Mouse (Mus musculus) E14TG2a.4 (cell line): ENCODE results near the gene Wdfy4.

Experiments
- H3K27me3 ChIP-seq: 2 replicates; pipeline ENCODE4 v1.6.1; 2014; ENCODE audit warnings: low read length, control low read depth; ENCODE audit not compliant: insufficient read depth
- H3K36me3 ChIP-seq: 2 replicates; pipeline ENCODE4 v1.6.1; 2014; ENCODE audit warnings: low read length, control low read depth; ENCODE audit not compliant: insufficient read depth
- H3K4me1 ChIP-seq: replicated peaks from 2 replicates; pipeline ENCODE4 v1.6.1; 2014; ENCODE audit warnings: low read depth, low read length, control low read depth
- H3K4me3 ChIP-seq: replicated peaks from 2 replicates; pipeline ENCODE4 v1.5.1; 2014; ENCODE audit warnings: mild to moderate bottlenecking, low read length
- H3K9me3 ChIP-seq: 2 replicates; pipeline ENCODE4 v1.6.1; 2014; ENCODE audit warnings: low read length, control low read depth
- CTCF ChIP-seq: conservative IDR thresholded peaks from 2 replicates; pipeline ENCODE4 v1.5.1; 2014; ENCODE audit warnings: low read length
- NANOG ChIP-seq: IDR thresholded peaks from 2 replicates; pipeline ENCODE4 v1.6.1; 2014; ENCODE audit warnings: borderline replicate concordance, low read length, mixed read lengths
- POU5F1 ChIP-seq: IDR thresholded peaks from 2 replicates; pipeline ENCODE4 v1.6.1; 2014; ENCODE audit warnings: low read length, borderline replicate concordance

Gene Wdfy4

DNA sequence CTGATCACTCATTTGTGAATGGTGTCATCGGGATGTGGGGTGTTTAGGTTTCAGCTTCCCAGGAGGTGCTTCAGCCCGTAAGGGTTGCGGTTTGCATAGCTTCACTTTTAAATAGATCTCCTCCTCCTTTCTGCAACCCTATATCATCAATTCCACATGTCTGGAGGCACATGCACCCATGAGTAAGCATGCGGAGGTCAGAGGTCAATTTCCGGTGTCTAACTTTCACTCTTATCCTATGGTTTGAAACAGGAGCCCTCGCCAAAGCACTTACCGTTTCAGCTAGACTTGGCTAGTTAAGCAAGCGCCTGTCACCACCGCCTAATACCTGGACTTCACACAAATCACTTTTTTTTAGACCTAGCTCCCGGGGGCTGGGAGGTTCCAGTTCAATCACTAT, 220.6 kb downstream of the Wdfy4 start:
- no peaks in the 10 kb centered on the region for H3K27me3 ChIP-seq
- H3K36me3 ChIP-seq: no peaks in the 10 kb centered on the region
- TF ChIP-seq CTCF (no peak), POU5F1 (no peak), NANOG (no peak)
- H3K4me3 ChIP-seq: no peak overlapping the region
- H3K4me1 ChIP-seq: no peaks in the 10 kb centered on the region
- H3K9me3 ChIP-seq: no peaks in the 10 kb centered on the region

DNA sequence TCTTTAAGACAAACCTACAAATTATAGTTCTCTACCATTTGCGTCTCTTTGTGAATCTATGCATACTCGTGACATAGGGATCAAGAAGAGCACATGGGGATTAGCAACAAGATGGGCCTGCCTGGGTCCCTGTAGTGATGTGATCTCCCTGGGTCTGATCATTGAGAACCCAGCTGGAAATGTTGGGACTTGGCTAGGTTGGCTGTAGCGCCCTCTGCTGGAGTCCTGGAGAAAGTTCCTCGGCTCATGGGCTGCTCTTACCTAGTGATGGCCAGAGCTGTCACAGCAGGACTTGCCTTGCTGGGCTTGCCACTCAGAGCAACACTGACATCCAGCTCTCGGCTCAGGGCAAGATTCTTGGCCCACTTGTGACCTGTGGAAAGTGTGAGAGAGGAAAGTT, 224.8 kb downstream of the Wdfy4 start:
- TF ChIP-seq CTCF (peak; percentile 48), NANOG (no peak), POU5F1 (no peak)
- Histone ChIP-seq H3K27me3 (0 out of 2 replicates have a peak, but pooled peaks cover 4% of the 10 kb centered on the region), H3K4me1 (no peaks in the 10 kb centered on the region), H3K4me3 (no peak overlapping the region), H3K9me3 (no peaks in the 10 kb centered on the region), H3K36me3 (no peaks in the 10 kb centered on the region)

DNA sequence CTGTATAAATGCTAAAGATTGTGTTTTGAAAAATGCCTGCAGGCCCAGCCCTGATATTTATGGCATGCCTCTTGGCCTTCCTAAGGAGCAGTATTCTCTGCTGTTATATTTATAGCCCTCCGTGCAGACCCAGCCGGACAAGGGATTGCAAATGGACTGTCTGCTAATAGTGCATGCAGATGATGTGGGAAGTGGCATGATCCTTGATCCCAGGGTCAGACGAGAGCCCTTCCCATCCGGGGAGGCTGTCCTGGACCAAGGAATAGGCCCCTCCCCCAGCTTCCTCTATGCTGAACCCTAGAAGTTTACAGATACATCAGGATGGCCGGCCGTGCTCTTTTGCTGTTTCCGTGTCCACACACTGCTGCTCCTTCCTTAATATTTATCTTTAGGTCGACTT, 226.6 kb downstream of the Wdfy4 start:
- Histone ChIP-seq H3K4me1 (no peaks in the 10 kb centered on the region), H3K9me3 (no peaks in the 10 kb centered on the region), H3K36me3 (no peaks in the 10 kb centered on the region), H3K27me3 (0 out of 2 replicates have a peak, but pooled peaks cover 4% of the 10 kb centered on the region), H3K4me3 (no peak overlapping the region)
- TF ChIP-seq CTCF (no peak), NANOG (no peak), POU5F1 (no peak)

DNA sequence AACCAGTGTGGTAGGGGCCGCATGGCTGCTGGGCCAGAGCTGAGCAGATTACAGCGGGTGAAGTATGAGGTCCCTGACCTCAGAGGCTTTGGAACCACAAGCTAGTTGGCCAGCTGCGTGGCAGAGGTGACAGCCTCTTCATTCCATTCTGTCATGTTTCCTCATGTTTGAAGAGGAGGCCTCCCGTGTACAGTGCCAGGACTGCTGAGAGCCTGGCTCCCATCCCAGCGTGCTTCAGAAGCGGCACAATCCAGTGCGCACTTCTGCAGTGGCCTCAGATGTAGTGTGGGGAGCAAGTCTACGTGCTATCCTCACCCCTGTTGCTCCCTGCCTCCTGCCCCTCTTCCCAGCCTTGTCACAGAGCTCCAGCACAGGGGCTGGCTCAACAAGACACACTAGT, 228.8 kb downstream of the Wdfy4 start:
- no peaks in the 10 kb centered on the region for H3K4me1 ChIP-seq
- peaks cover 14% of the 10 kb centered on the region for H3K27me3 ChIP-seq
- H3K9me3 ChIP-seq: no peaks in the 10 kb centered on the region
- TF ChIP-seq CTCF (no peak), NANOG (no peak), POU5F1 (no peak)
- no peak overlapping the region for H3K4me3 ChIP-seq
- H3K36me3 ChIP-seq: no peaks in the 10 kb centered on the region

DNA sequence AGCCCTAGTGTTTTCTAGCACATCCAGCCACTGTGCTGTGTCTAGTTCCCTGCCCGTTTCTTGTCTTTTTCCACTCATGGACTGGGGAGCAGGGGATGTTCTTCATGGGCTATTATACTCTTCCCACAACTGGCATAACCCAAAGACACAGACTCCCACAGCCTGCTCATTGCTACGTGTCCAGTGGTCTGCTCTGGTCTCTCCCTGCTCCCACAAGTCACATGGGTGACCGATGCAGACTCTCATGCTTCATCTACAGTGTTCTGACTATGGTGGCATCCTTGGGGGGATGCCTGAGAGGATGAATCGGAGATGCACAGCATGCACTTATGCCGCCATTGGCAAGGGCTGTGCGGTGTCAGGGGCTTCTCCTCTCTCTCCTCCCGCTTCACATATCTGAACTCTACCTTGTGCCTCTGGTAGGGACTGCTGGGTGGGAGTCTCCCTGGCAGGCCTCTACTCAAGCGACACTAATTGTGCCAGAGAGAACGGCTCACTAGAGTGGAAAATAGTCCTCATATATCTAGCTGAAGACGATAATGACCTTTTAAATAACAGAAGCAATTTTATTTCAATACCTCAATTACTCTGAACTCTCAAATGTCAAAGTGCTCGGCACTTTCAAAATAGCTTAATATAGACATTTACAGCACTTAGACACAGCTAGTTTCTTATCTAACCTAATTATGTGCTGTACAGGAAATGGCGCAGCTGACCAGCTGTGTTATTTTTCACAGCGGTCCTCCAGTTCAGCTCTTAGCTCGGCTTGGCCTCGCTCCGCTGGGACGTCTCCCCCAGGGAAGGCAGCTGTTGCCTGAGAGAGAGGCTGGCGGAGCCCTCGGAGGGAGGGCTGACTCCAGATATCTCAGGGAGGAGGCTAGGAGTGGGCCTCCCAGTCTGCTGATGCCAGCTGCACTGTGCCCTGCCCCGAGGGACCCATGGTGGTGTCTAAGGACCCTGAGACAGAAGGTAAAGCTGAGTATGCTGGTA, 234.7 kb downstream of the Wdfy4 start:
- no peak overlapping the region for H3K4me3 ChIP-seq
- H3K4me1 ChIP-seq: no peaks in the 10 kb centered on the region
- TF ChIP-seq NANOG (no peak), CTCF (no peak)
- H3K9me3 ChIP-seq: no peaks in the 10 kb centered on the region
- peaks cover 13% of the 10 kb centered on the region for H3K27me3 ChIP-seq
- no peaks in the 10 kb centered on the region for H3K36me3 ChIP-seq

- TF ChIP-seq NANOG (no peak), CTCF (no peak), POU5F1 (no peak)
- no peaks in the 10 kb centered on the region for H3K36me3 ChIP-seq
- H3K4me1 ChIP-seq: no peaks in the 10 kb centered on the region
- H3K9me3 ChIP-seq: no peaks in the 10 kb centered on the region
- no peak overlapping the region for H3K4me3 ChIP-seq
- H3K27me3 ChIP-seq: peaks cover 11% of the 10 kb centered on the region
Measured at GRCm38 (mm10) chr14:32947512-32947911, 237.8 kb downstream of the Wdfy4 start.

GRCm38 (mm10) chr14:32939217-32939616, 246.1 kb downstream of the Wdfy4 start:
- Histone ChIP-seq H3K9me3 (no peaks in the 10 kb centered on the region), H3K4me1 (no peaks in the 10 kb centered on the region), H3K36me3 (no peaks in the 10 kb centered on the region), H3K27me3 (no peaks in the 10 kb centered on the region; the same call in 1 of the 2 replicates), H3K4me3 (no peak overlapping the region)
- TF ChIP-seq POU5F1 (no peak), NANOG (no peak), CTCF (no peak)

DNA sequence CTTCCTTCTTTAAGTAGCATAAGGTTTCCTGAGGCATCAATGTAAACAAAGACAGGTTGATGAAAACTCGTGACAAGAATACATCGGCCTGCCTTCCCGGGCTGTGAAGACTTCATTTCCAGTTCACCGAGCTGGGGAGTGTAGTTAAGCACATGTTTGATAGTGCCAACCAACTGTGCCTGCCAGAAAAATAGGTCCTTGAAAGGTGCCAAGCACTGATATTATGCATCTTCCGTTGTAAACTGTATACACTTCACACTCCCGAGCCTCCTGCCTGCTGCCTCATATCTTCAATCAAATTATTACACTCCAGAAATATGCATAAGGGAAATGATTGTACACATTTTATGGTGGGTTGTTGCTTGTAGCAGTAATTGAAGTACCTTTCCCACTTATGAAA, 251.2 kb downstream of the Wdfy4 start:
- Histone ChIP-seq H3K36me3 (no peaks in the 10 kb centered on the region), H3K9me3 (no peaks in the 10 kb centered on the region), H3K4me3 (no peak overlapping the region), H3K27me3 (no peaks in the 10 kb centered on the region), H3K4me1 (no peaks in the 10 kb centered on the region)
- TF ChIP-seq CTCF (no peak), POU5F1 (no peak), NANOG (no peak)
